Mouse (Mus musculus) cerebellum, adult 2 months (tissue): ENCODE measurements at regions not wholly inside any gene's neighbourhood (a gene's known extent, or its start where the extent isn't known, plus 50 kb on each side); places are given as distances from the start of the nearest gene placed in this dataset.

Experiments
- DNase-seq, 2 experiments: peaks; one replicate each; pipeline ENCODE4 v3.0.0; 2021
- H3K27ac ChIP-seq: fragments of 200-500 bp; 2 replicates; pipeline ENCODE4 v1.5.1; 2012; ENCODE audit warnings: low read length, control low read depth, inconsistent platforms; ENCODE audit not compliant: insufficient read depth
- H3K27me3 ChIP-seq: fragments of 200-500 bp; 2 replicates; pipeline ENCODE4 v1.6.1; 2012; ENCODE audit warnings: inconsistent platforms, mild to moderate bottlenecking, low read length, moderate library complexity; ENCODE audit not compliant: control insufficient read depth, insufficient read depth
- H3K4me1 ChIP-seq: fragments of 200-500 bp; 2 replicates; pipeline ENCODE4 v1.6.1; 2011; ENCODE audit warnings: low read length; ENCODE audit not compliant: control insufficient read depth, insufficient read depth
- H3K4me3 ChIP-seq: fragments of 200-500 bp; replicated peaks from 2 replicates; pipeline ENCODE3; 2011; ENCODE audit warnings: mild to moderate bottlenecking, low read depth, low read length, control low read depth; ENCODE audit not compliant: insufficient read depth
- CTCF ChIP-seq: fragments of 200-500 bp; IDR thresholded peaks from 2 replicates; pipeline ENCODE4 v1.5.1; 2011; ENCODE audit warnings: low read depth, mild to moderate bottlenecking, control low read depth, low read length, moderate library complexity, borderline replicate concordance; ENCODE audit not compliant: insufficient read depth
- POLR2A ChIP-seq: fragments of 200-500 bp; IDR thresholded peaks from 2 replicates; pipeline ENCODE4 v1.6.1; 2011; ENCODE audit warnings: low read length, control low read depth, borderline replicate concordance; ENCODE audit not compliant: insufficient read depth
- WGBS: fragments of 180-500 bp; shearing (Covaris S2); methylation state at CpG from one replicate; pipeline ENCODE4 v1.1.7; 2018; 5-methylcytosine and 5-hydroxymethylcytosine counted together

GRCm38 (mm10) chr1:137282457-137282856 lies 322.2 kb upstream of the Nr5a2 start:
- 82% methylated on average over 5 of the region's 5 CpGs for WGBS
- no peak for DNase-seq
- Histone ChIP-seq H3K27ac (no peak overlapping the region), H3K4me1 (no peaks in the 10 kb centered on the region), H3K4me3 (no peak overlapping the region), H3K27me3 (no peaks in the 10 kb centered on the region)
- TF ChIP-seq CTCF (no peak), POLR2A (no peak)

GRCm38 (mm10) chr1:137280391-137281386 lies 320.4 kb upstream of the Nr5a2 start:
- Histone ChIP-seq H3K4me1 (no peaks in the 10 kb centered on the region), H3K27ac (no peak overlapping the region), H3K27me3 (no peaks in the 10 kb centered on the region), H3K4me3 (no peak overlapping the region)
- WGBS = 80% methylated on average over 10 of the region's 10 CpGs
- no peak for TF ChIP-seq CTCF
- TF ChIP-seq POLR2A = no peak
- DNase-seq = no peak

- WGBS = 88% methylated on average over 2 of the region's 2 CpGs
- TF ChIP-seq POLR2A = no peak
- no peak for TF ChIP-seq CTCF
- Histone ChIP-seq H3K27me3 (no peaks in the 10 kb centered on the region), H3K27ac (no peak overlapping the region), H3K4me1 (no peaks in the 10 kb centered on the region), H3K4me3 (no peak overlapping the region)
- no peak for DNase-seq
Observed at GRCm38 (mm10) chr1:137279981-137280380, 319.7 kb upstream of the Nr5a2 start.

- 20% methylated on average over 9 of the region's 9 CpGs for WGBS
- no peak for DNase-seq
- Histone ChIP-seq H3K27ac (no peak overlapping the region), H3K27me3 (no peaks in the 10 kb centered on the region), H3K4me3 (no peak overlapping the region), H3K4me1 (no peaks in the 10 kb centered on the region)
- no peak for TF ChIP-seq CTCF
- no peak for TF ChIP-seq POLR2A
Observed at GRCm38 (mm10) chr1:137270659-137271612, 310.7 kb upstream of the Nr5a2 start.

- no peaks in the 10 kb centered on the region for H3K27me3 ChIP-seq
- H3K4me3 ChIP-seq = no peak overlapping the region
- H3K27ac ChIP-seq = no peak overlapping the region
- 60% methylated on average over 1 of the region's 1 CpGs for WGBS
- DNase-seq = no peak
- no peaks in the 10 kb centered on the region for H3K4me1 ChIP-seq
- TF ChIP-seq CTCF = no peak
Observed at GRCm38 (mm10) chr1:137262806-137263370, 302.6 kb upstream of the Nr5a2 start.

- 32% methylated on average over 5 of the region's 5 CpGs for WGBS
- no peaks in the 10 kb centered on the region for H3K4me1 ChIP-seq
- H3K27ac ChIP-seq = no peak overlapping the region
- TF ChIP-seq POLR2A = no peak
- TF ChIP-seq CTCF = no peak
- no peaks in the 10 kb centered on the region for H3K27me3 ChIP-seq
- no peak for DNase-seq
- H3K4me3 ChIP-seq = no peak overlapping the region
Observed at GRCm38 (mm10) chr1:137262121-137262525, 301.9 kb upstream of the Nr5a2 start.

GRCm38 (mm10) chr1:137256294-137256693 lies 296.0 kb upstream of the Nr5a2 start:
- H3K4me3 ChIP-seq = no peak overlapping the region
- H3K27ac ChIP-seq = no peak overlapping the region
- WGBS = 92% methylated on average over 3 of the region's 3 CpGs
- H3K27me3 ChIP-seq = no peaks in the 10 kb centered on the region
- no peaks in the 10 kb centered on the region for H3K4me1 ChIP-seq
- no peak for DNase-seq
- no peak for TF ChIP-seq CTCF
- no peak for TF ChIP-seq POLR2A
